Mouse (Mus musculus): ENCODE data around the gene Gm49336. TPM values are rescaled to one million over a fixed set of nuclear protein-coding genes. Genes with fewer than 3 reads are reported as not detected.

Gm49336 gene
- polyA plus RNA-seq, 1 experiment from 2014 or later: 51.7 TPM

DNA sequence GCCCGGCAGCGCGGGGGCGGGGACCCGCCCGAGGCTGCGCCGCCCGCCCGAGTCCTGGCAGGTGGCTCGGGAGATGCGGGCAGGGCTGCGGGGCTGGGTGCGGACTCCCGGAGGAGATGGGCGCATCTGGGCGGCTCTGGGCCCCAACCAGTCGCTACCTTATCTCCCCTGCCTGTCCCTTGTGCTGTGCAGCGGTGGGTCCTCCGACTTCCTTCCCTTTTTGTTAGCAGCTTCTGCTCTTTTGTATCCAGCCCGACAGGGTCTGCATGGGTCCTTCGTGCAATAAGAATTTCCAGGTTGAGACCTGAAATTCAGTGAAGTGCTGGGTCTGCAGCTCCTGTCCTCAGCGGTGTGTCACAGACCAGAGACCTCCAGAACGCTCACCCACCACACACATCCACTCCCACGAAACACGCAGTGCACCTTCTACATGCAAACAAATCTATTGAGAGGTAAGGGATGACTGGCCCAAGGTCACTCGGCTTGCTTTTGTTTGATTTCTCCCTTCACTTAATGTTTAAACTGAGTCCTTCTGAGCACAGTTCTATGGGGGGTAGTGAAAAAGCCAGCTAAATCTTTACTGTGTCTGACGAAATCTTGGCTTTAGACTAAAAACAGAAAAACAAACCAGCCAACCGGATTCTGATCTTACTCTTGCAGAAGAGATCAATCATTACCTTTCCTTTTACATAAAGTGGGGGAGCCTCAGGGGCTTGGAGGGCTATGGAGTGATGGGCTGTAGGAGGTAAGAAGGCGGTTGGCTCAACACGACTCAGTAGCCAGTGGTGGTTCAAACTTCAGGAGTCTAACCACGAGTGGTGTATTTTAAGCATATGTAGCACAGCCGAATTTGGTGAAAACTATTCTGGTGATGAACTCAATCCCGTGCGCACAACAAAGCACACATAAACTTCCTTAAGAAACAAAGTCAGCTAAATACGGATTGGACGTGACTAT lies 73.4 kb downstream of the Gm49336 start:
- 0 out of 2 replicates have a peak, but pooled peaks cover 9% of the 10 kb centered on the region for H3K36me3 ChIP-seq
- H3K27ac ChIP-seq (replicated peaks): peak overlapping the region; percentile 91
- peak overlapping the region; percentile 74 for H3K4me3 ChIP-seq
- no peaks in the 10 kb centered on the region for H3K9me3 ChIP-seq
- H3K4me1 ChIP-seq (replicated peaks): peaks cover 37% of the 10 kb centered on the region
- peak; percentile 45 for ATAC-seq (ENCODE audit: low read depth)
- H3K27me3 ChIP-seq: peaks cover 34% of the 10 kb centered on the region
- peak overlapping the region; percentile 85 for H3K4me2 ChIP-seq
- WGBS: 20% methylated on average over 37 of the region's 37 CpGs
- H3K9ac ChIP-seq: peak overlapping the region; percentile 90

DNA sequence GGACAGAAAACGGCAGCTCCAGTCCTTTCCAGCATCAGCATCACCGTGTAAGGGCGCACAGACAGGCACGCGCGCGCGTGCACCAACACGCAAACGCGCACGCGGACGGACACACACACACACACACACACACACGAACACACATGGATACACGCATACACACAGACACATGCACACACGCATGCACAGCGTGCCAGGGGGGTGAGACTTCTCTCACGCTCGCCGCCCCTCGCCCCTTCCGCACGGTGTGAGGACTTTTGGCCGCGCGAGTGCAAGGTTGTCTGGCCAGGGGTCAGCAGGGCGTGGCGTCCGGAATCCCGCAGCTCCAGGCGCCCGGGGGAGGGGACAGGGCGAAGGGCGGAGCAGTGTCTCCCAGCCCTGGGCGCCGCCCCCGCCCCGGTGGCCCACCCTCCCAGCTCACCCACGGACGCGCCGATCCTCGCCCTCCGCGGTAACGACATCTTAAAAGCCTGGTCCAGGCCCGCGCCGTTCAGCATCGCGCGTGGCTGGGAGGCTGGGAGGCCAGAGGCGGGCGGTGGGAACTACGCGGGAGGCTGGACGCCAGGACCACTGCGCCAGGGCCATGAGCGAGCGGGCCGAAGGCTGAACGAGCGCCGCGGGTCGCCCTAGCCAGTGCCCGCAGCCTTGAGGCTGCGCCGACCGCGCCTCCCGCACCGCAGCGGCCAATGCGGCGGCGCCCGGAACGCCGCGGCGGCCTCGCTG lies 74.3 kb downstream of the Gm49336 start:
- ATAC-seq (ENCODE audit: low read depth): peak; percentile 90
- H3K27ac ChIP-seq (replicated peaks): peak overlapping the region; percentile 91

GRCm38 (mm10) chr14:60176469-60176890 lies 74.8 kb downstream of the Gm49336 start:
- Histone ChIP-seq H3K27ac (replicated peaks) (peak overlapping the region; percentile 91), H3K9ac (peak overlapping the region; percentile 90), H3K4me1 (replicated peaks) (peaks cover 51% of the 10 kb centered on the region), H3K27me3 (peaks cover 40% of the 10 kb centered on the region), H3K36me3 (0 out of 2 replicates have a peak, but pooled peaks cover 9% of the 10 kb centered on the region), H3K4me3 (peak overlapping the region; percentile 74), H3K9me3 (no peaks in the 10 kb centered on the region), H3K4me2 (peak overlapping the region; percentile 85)
- WGBS: 31% methylated on average over 9 of the region's 9 CpGs
- no peak for ATAC-seq (ENCODE audit: low read depth)

More for the DNA sequence above, 74.3 kb downstream of the Gm49336 start:
- Histone ChIP-seq H3K4me1 (replicated peaks) (peaks cover 46% of the 10 kb centered on the region), H3K4me3 (peak overlapping the region; percentile 74), H3K27me3 (peaks cover 37% of the 10 kb centered on the region), H3K9me3 (no peaks in the 10 kb centered on the region), H3K4me2 (peak overlapping the region; percentile 85), H3K36me3 (0 out of 2 replicates have a peak, but pooled peaks cover 9% of the 10 kb centered on the region), H3K9ac (peak overlapping the region; percentile 90)
- 1% methylated on average over 70 of the region's 84 CpGs for WGBS

GRCm38 (mm10) chr14:60172286-60173055 lies 78.8 kb downstream of the Gm49336 start:
- Histone ChIP-seq H3K27ac (replicated peaks) (no peak overlapping the region), H3K27me3 (peaks cover 30% of the 10 kb centered on the region), H3K4me2 (peak overlapping the region; percentile 26), H3K9ac (peak overlapping the region; percentile 26; the same call in 1 of the 2 replicates), H3K9me3 (no peaks in the 10 kb centered on the region), H3K36me3 (no peaks in the 10 kb centered on the region), H3K4me3 (no peak overlapping the region), H3K4me1 (replicated peaks) (peaks cover 34% of the 10 kb centered on the region)
- WGBS: 36% methylated on average over 12 of the region's 12 CpGs
- no peak for ATAC-seq (ENCODE audit: low read depth)

DNA sequence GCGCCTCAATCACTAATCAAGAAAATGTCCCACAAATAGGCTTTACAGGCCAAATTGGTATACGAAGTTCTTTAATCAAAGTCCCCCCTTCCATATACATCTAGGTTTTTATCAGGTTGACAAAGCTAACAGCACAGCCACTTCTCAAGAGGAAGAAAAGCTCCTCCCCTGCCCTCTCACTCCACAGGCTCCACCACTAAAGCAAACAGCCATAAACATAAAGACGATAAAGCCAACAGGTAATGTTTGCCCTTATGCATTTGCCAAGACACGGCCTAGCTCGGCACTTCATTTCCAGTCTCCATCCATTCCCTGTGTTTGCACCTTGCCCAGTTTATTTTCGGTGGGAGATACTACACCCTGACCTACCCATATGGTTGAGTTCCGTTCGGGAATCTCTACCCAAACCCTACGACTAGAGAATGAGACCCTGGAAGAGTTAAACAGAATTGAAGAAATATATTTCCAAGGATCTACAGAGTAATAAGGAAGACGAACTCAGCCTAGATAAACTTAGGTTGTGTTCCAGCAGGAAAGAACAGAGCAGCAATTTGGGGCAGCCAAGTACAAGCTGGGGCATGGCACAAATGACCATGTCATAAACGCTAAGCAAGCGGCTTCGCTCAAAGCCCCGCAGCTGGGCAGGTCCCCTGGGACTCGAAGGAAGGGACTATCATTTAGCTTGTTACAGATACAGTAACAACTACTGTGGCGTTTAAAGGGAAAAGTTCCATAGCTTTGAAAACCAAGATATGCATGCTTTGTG lies 80.3 kb downstream of the Gm49336 start:
- Histone ChIP-seq H3K27me3 (peaks cover 23% of the 10 kb centered on the region), H3K36me3 (no peaks in the 10 kb centered on the region), H3K4me2 (no peak overlapping the region), H3K27ac (replicated peaks) (no peak overlapping the region), H3K9me3 (no peaks in the 10 kb centered on the region), H3K4me1 (replicated peaks) (peaks cover 25% of the 10 kb centered on the region), H3K4me3 (no peak overlapping the region), H3K9ac (no peak overlapping the region)
- WGBS: 50% methylated on average over 16 of the region's 16 CpGs
- no peak for ATAC-seq (ENCODE audit: low read depth)

DNA sequence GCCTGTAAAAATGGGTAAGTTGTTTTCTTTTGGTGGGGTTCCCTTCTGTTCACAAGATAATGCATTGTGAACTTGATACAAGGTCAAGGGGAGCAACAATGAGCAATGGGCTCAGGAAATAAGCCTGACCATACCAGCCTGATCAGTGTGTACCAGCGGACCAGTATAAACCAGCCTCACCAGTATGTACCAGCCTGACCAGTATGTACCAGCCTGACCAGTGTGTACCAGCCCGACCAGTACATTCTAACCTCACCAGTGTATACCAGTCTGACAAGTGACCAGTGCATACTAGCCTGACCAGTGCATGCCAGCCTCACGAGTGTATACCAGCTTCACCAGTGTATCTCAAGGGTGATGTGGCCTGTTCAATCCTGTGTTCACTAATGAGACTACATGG lies 87.9 kb downstream of the Gm49336 start:
- no peak for ATAC-seq (ENCODE audit: low read depth)
- 92% methylated on average over 3 of the region's 3 CpGs for WGBS
- Histone ChIP-seq H3K4me2 (no peak overlapping the region), H3K4me1 (replicated peaks) (no peaks in the 10 kb centered on the region), H3K27me3 (no peaks in the 10 kb centered on the region), H3K9ac (no peak overlapping the region), H3K4me3 (no peak overlapping the region), H3K27ac (replicated peaks) (no peak overlapping the region), H3K36me3 (no peaks in the 10 kb centered on the region), H3K9me3 (no peaks in the 10 kb centered on the region)

MicroRNAs within 50 kb of the gene (microRNA counts, 519-probe panel; counts per million panel counts)
- microRNA mmu-miR-719: not detected

Small RNAs within 50 kb of the gene (microRNA-seq; reads per million reads assigned to microRNA genes)
- gene Mir719: not detected

Other genes starting within 250 kb of the Gm49336 start
- 32.7 and 36.6 TPM in 2 replicates for gene Atp8a2, start 54.3 kb downstream of the Gm49336 start, polyA plus RNA-seq (2015; fragmentation: Nextera tagmentation; extraction: Ambion mirVana)
- gene Nupl1, start 76 bp downstream of the Gm49336 start, polyA plus RNA-seq (2015; fragmentation: Nextera tagmentation; extraction: Ambion mirVana): 0.29 TPM in 1 of 2 replicates, not detected in the other
- gene Mtmr6, start 13.7 kb upstream of the Gm49336 start, polyA plus RNA-seq (2015; fragmentation: Nextera tagmentation; extraction: Ambion mirVana): 65.0 and 68.2 TPM in 2 replicates
- gene Amer2, start 121.8 kb upstream of the Gm49336 start, polyA plus RNA-seq (2015; fragmentation: Nextera tagmentation; extraction: Ambion mirVana): 26.7 and 28.5 TPM in 2 replicates

All from neural tube, embryonic 13.5 days (tissue).